Mouse (Mus musculus) gastrocnemius, postnatal 4 days (tissue): ENCODE measurements around the gene Wdr34. TPM values are rescaled to one million over a fixed set of nuclear protein-coding genes. Genes with fewer than 3 reads are reported as not detected.

Experiments
- DNase-seq, 2 experiments: peaks; one replicate each; pipeline ENCODE4 v3.0.0; 2021 to 2022; ENCODE audit warnings: low spot score in 2 of 2, mixed read lengths in 2 of 2
- microRNA-seq: library from miRNA; unstranded; fragments of <30 nt; microRNA quantifications from one replicate; pipeline ENCODE4 v1.2.0, GENCODE M21; 2021
- total RNA-seq, 2 experiments: library from RNA; stranded (reverse); gene quantifications; 2 replicates each; pipeline ENCODE4 v1.2.3; 2021

Wdr34 gene
- total RNA-seq, 2 experiments from 2014 or later: 10.2 to 12.2 TPM

DNA sequence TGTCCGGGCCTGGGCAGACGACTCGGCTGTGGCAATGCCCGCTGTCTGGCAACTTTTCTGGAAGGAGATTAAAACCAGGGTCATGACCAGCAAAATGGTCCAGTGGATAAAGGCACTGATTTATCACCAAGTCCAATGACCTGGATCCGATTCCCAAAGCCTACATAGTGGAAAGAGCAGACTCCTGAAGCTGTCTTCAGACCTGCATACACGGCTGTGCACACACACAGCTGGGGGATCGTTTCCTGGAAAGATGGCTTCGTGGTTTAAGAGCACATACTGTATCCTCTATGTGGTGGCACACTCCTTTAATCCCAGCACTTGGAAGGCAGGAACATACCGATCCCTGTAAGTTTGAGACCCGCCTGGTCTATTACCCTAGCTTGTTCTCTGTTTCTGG lies 10.3 kb downstream of the Wdr34 start:
- no peak for DNase-seq

DNA sequence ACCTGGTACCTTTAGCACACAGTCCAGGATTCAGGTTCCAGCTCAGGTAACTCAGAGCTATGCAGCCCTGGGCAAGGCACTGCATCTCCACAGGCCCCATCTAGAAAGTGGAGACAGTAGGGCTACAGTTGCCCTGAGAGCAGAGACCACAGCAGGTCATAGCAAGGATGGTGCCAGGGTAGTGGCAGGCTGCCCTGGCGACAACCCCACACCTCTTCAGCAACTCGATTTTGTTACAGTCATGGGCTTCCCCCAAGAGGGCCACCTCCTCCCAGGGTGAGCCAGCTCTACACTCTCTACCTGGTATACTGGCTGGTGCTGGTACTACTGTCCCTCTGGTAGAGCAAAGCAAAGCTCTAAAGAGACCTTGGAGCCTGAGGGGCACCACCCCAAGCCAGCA lies 10.9 kb downstream of the Wdr34 start:
- no peak for DNase-seq

DNA sequence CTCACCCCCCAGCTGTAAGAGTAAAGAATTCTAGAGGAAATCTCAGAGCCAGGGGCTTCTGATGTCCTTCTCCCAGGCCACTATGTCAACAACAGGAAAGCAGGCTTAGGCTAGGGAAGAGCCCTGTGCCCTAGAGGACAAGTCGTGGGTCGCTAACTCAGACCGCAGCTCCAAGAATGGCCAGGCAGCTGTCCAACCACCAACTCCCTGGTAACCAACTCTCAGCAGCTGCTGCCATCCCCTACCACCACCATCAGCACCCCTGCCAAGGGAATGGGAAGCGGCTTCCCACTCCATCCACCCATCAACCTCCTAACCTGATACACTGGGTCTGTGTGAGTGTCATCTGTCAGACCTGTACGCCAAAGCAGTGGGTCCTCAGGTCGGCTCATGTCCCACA lies 15.7 kb downstream of the Wdr34 start:
- no peak for DNase-seq

DNA sequence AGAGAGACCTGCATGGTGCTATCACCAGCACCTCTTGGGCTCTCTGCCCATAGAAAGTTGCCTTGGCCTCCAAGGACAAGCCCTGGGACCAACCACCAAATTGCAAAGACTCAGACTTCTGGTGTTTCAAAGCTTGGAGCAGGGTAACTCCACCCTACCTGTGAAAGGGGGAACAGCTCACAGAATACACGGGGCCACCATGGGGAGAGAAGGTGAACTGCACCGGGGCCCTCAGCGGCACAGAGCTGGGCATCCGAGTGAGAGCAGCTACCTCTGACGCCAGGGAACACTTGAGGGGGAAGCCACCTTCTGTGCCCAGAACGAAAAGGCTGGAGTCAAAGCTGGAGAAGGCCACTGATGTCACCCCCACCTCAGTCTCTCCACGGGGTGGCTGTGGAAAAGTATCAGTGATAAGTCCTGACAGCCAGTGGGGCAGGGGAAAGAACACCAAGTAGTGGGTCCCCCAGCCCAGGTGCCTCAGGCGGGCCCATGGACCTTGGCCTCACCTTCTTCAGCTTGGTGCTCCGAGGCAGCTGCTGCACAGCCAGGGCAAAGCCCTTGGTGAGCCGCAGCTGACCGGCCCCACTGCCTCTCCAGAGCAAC lies 16.3 kb downstream of the Wdr34 start:
- DNase-seq: no peak

DNA sequence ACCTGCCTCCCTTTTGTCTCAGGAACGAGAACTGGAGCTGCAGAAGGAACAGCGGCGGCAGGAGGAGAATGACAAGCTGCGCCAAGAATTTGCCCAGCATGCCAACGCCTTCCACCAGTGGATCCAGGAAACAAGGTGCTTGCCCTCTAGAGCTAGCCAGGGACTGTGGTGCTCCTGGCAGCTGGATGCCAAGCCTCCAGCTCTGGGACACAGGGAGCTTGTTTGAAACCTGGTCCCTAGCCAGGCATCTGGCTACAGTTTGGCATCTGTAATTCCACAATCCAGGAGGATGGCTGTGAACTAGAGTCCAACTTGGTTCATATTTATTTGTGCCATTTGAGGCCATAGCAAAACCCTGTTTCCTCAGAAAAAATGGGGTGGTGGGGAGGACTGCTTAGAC lies 21.7 kb downstream of the Wdr34 start:
- DNase-seq: no peak

DNA sequence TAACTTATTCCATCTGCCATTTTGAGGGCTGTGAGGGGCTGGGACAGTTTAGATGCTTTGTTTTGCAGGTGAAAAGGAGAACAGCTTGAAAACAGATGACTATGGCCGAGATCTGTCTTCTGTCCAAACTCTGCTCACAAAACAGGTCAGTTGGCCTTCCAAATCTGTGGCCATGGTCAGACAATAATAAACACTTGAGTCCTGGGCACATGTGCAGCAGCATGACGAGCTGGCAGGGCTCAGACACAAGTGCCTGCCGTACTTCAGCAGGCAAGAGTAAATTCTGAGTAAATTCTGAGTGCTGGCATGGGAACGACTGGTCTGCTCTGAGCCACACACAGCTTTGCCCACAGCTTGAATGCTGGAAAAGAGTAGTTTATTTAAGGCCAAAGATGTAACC lies 23.2 kb downstream of the Wdr34 start:
- no peak for DNase-seq

DNA sequence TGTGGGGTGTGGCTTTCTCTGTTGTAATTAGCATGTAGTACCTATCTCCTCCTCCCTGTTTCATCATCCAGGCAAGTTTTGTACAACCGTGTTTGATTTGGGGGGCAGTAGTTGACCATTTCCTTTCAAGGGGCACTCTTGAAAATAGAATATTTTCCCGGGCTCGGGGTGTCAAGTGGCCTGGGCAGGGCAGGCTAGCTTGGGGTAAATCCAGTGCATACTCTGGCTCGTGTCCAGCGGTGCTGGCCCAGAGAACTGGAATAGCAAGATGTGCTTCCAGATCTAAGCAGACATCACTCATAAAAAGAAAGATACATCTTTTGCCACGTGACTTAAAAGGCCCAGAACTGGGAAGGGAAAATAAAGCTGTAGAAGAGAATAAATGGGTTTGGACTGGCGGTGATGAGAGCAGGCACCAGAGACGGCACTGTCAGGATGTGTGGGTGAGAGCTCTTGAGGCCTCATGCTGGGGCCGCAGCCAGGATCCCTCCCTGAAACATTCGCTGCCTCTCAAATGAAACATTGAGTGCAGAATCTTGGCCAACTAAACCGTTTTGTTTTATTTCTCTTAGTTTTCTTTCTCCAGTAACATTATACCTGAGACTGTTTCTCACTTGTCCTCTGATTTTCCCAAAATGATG lies 34.2 kb downstream of the Wdr34 start:
- peak in 1 of 2 experiments; percentile 39 for DNase-seq

DNA sequence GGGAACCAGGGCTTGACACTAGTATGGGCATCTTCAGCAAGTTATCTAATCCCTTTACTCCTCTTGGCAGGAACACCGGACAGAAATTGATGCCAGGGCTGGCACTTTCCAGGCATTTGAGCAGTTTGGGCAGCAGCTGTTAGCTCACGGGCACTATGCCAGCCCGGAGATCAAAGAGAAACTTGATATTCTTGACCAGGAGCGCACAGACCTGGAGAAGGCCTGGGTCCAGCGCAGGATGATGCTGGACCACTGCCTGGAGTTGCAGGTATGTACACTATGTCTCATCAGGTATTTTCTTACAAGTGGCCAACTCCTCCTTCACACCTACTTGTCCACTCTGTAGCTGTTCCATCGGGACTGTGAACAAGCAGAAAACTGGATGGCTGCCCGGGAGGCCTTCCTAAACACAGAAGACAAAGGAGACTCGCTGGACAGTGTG lies 37.8 kb downstream of the Wdr34 start:
- DNase-seq: peak in 1 of 2 experiments; percentile 64

DNA sequence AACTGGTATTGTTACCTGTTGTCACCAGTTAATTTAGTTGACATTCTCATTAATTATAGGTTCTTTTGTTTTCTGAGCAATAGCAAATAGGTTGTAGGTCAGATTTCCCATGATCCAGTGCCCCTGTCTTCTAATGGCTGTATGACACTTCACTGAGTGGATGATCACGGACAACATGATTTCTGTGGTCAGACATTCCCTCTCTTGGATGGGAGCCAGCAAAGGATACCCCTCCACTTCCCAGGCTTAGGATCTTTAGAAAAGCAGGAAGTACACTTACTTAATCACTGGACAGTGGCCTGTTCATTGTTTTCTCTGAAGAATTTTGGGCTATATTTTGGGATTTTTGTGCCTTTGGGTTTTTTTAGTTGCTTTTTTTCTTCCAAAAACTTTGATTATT lies 39.6 kb downstream of the Wdr34 start:
- DNase-seq: no peak

DNA sequence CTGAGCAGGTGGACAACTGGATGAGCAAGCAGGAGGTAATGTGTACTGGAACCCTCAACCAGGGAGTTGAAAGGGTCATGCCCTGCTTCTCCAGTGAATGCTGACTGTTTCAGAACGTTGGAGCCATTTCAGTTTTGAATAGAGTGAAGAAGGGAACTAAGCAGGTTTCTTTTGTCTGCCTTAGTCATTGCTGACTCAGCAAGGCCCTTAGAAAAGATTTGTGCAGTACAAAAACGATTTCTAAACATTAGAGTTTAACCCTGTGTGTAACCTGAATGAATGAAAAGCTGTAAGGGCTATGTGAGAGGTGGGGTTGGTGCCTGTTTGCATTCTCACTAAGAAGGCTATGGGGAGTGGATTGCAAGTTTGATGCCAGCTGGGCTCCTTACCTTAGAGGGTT lies 56.7 kb downstream of the Wdr34 start:
- no peak for DNase-seq

Small RNAs within 50 kb of the gene (microRNA-seq; reads per million reads assigned to microRNA genes)
- not detected for gene Mir6997

Other genes starting within 250 kb of the Wdr34 start
- gene Slc27a4, start 246.2 kb downstream of the Wdr34 start, total RNA-seq: 10 to 100 TPM; 16.2 to 16.3 TPM
- 10 to 100 TPM; 41.8 to 52.5 TPM for gene Urm1, start 228.8 kb downstream of the Wdr34 start, total RNA-seq
- 10 to 100 TPM; 40.0 to 52.1 TPM for gene Cercam, start 179.7 kb downstream of the Wdr34 start, total RNA-seq
- 10 to 100 TPM; 35.6 to 40.8 TPM for gene Odf2, start 159.7 kb downstream of the Wdr34 start, total RNA-seq
- gene Gle1, start 113.5 kb downstream of the Wdr34 start, total RNA-seq: 10 to 100 TPM; 30.4 to 32.6 TPM
- 100 to 1,000 TPM; 217 to 218 TPM for gene Sptan1, start 83.3 kb downstream of the Wdr34 start, total RNA-seq
- gene Set, start 8.5 kb upstream of the Wdr34 start, total RNA-seq: 100 to 1,000 TPM; 155 to 163 TPM
- 1 to 10 TPM; 8.0 to 9.6 TPM for gene Pkn3, start 28.8 kb upstream of the Wdr34 start, total RNA-seq
- 1 to 10 TPM; 4.5 to 5.7 TPM for gene Zdhhc12, start 44.8 kb upstream of the Wdr34 start, total RNA-seq
- 10 to 100 TPM; 24.6 to 27.1 TPM for gene Zer1, start 75.7 kb upstream of the Wdr34 start, total RNA-seq
- gene Tbc1d13, start 84.9 kb upstream of the Wdr34 start, total RNA-seq: 10 to 100 TPM; 24.7 to 26.2 TPM
- gene Endog, start 122.6 kb upstream of the Wdr34 start, total RNA-seq: 10 to 100 TPM; 26.3 to 27.6 TPM
- 10 to 100 TPM; 11.9 to 13.6 TPM for gene Spout1, start 129.6 kb upstream of the Wdr34 start, total RNA-seq
- 10 to 100 TPM; 11.9 to 12.7 TPM for gene Kyat1, start 157.0 kb upstream of the Wdr34 start, total RNA-seq
- gene Lrrc8a, start 188.8 kb upstream of the Wdr34 start, total RNA-seq: 10 to 100 TPM; 26.6 to 26.7 TPM
- 1 to 10 TPM; 1.0 to 1.3 TPM for gene Gm28035, start 191.7 kb upstream of the Wdr34 start, total RNA-seq
- 10 to 100 TPM; 16.7 to 19.3 TPM for gene Phyhd1, start 217.3 kb upstream of the Wdr34 start, total RNA-seq
- not detected for gene Gm28038, start 232.2 kb upstream of the Wdr34 start, total RNA-seq
- gene Dolk, start 237.5 kb upstream of the Wdr34 start, total RNA-seq: 10 to 100 TPM; 21.3 to 21.5 TPM
- gene Nup188, start 237.5 kb upstream of the Wdr34 start, total RNA-seq: 10 to 100 TPM; 32.7 to 34.2 TPM